Mouse (Mus musculus) ES-CJ7 (cell line): ENCODE measurements around the gene Plac1.

Source experiments
- DNase-seq: peaks from one replicate; pipeline ENCODE4 v3.0.0; 2011; ENCODE audit warnings: low read depth, low spot score

Gene Plac1

GRCm38 (mm10) chrX:53107127-53107526 is 132.8 kb downstream of the Plac1 start:
- no peak for DNase-seq

GRCm38 (mm10) chrX:53101165-53101564 is 138.7 kb downstream of the Plac1 start:
- DNase-seq, result no peak

- no peak for DNase-seq
These were observed 140.0 kb downstream of the Plac1 start for GRCm38 (mm10) chrX:53099951-53100350.

GRCm38 (mm10) chrX:53099266-53099665 is 140.6 kb downstream of the Plac1 start:
- DNase-seq, result no peak

- no peak for DNase-seq
These were observed 141.6 kb downstream of the Plac1 start for GRCm38 (mm10) chrX:53098293-53098692.

- DNase-seq, result no peak
These were observed 142.1 kb downstream of the Plac1 start for GRCm38 (mm10) chrX:53097786-53098185.

- no peak for DNase-seq
These were observed 146.5 kb downstream of the Plac1 start for GRCm38 (mm10) chrX:53093381-53093780.

- no peak for DNase-seq
These were observed 151.1 kb downstream of the Plac1 start for GRCm38 (mm10) chrX:53088663-53089292.

GRCm38 (mm10) chrX:53087202-53087601 is 152.7 kb downstream of the Plac1 start:
- DNase-seq, result no peak

- DNase-seq, result no peak
These were observed 154.4 kb downstream of the Plac1 start for GRCm38 (mm10) chrX:53085559-53085958.

GRCm38 (mm10) chrX:53064406-53064805 is 175.5 kb downstream of the Plac1 start:
- peak; percentile 57 for DNase-seq

GRCm38 (mm10) chrX:53059426-53060007 is 180.4 kb downstream of the Plac1 start:
- DNase-seq, result no peak

- DNase-seq, result peak; percentile 17
These were observed 181.2 kb downstream of the Plac1 start for GRCm38 (mm10) chrX:53058459-53059280.

GRCm38 (mm10) chrX:53057760-53058090 is 182.2 kb downstream of the Plac1 start:
- no peak for DNase-seq

GRCm38 (mm10) chrX:53057054-53057759 is 182.7 kb downstream of the Plac1 start:
- DNase-seq, result peak; percentile 51

- peak; percentile 37 for DNase-seq
These were observed 183.3 kb downstream of the Plac1 start for GRCm38 (mm10) chrX:53056627-53057026.

- no peak for DNase-seq
These were observed 184.1 kb downstream of the Plac1 start for GRCm38 (mm10) chrX:53055771-53056170.

- no peak for DNase-seq
These were observed 186.0 kb downstream of the Plac1 start for GRCm38 (mm10) chrX:53053885-53054284.

GRCm38 (mm10) chrX:53052652-53053500 is 187.0 kb downstream of the Plac1 start:
- DNase-seq, result peak; percentile 77

- DNase-seq, result peak; percentile 10
These were observed 189.6 kb downstream of the Plac1 start for GRCm38 (mm10) chrX:53050353-53050752.

- DNase-seq, result no peak
These were observed 190.7 kb downstream of the Plac1 start for GRCm38 (mm10) chrX:53049196-53049595.
